Comparison of ENCODE assay signal across 8 mouse cellular contexts in genomic region chr14:14703346-14703871, GRCm38 (mm10). TPM values are rescaled to one million over a fixed set of nuclear protein-coding genes. Genes with fewer than 3 reads are reported as not detected.
A peak's percentile ranks its signal among the peaks of the same experiment; 100 is the strongest.
DNase-seq lines count a peak whose midpoint lies in the region; ATAC-seq and TF ChIP-seq lines count a peak whose summit lies in the region.

No protein-coding gene starts in this region.

- intact Hi-C loops in gastrocnemius, postnatal 14 days (cut with DNase I; ENCODE audit: low total_unique reads) = no loop called here

- H3K27ac ChIP-seq in thymus, adult 2 months (ENCODE audit: control insufficient read depth, insufficient read depth, low read length) = no peak overlapping the region
- peak overlapping the region; percentile 80 for H3K27ac ChIP-seq in cortical plate, adult 2 months (ENCODE audit: insufficient read depth, low read length)
- H3K27ac ChIP-seq in limb, embryonic 14.5 days (replicated peaks; ENCODE audit: low read depth, low read length) = peak overlapping the region; percentile 97
- H3K27ac ChIP-seq in midbrain, embryonic 14.5 days (replicated peaks; ENCODE audit: low read depth, low read length) = peak overlapping the region; percentile 99
- peak overlapping the region; percentile 94 for H3K27ac ChIP-seq in testis, adult 2 months (ENCODE audit: control insufficient read depth, insufficient read depth, low read depth, low read length)

- peak overlapping the region; percentile 46 for H3K4me2 ChIP-seq in limb, embryonic 14.5 days (replicated peaks; ENCODE audit: low read depth, low read length, severe bottlenecking)
- peak overlapping the region; percentile 68 for H3K4me2 ChIP-seq in midbrain, embryonic 14.5 days (ENCODE audit: low read length)

- ATAC-seq in limb, embryonic 14.5 days (ENCODE audit: low FRiP score, low read depth) = peak; percentile 36
- ATAC-seq in midbrain, embryonic 14.5 days (ENCODE audit: low FRiP score, low TSS enrichment) = peak; percentile 33; the same call in 1 of the 2 replicates

- TF ChIP-seq CTCF in thymus, adult 2 months (IDR thresholded peaks at IDR 0.05; ENCODE audit: borderline replicate concordance, control insufficient read depth, extremely low read depth, insufficient read depth, low read length, poor library complexity) = no peak
- TF ChIP-seq CTCF in cortical plate, adult 2 months (IDR thresholded peaks at IDR 0.05; ENCODE audit: extremely low read depth, insufficient read depth, low read length) = no peak
- TF ChIP-seq CTCF in testis, adult 2 months (IDR thresholded peaks at IDR 0.05; ENCODE audit: control insufficient read depth, insufficient read depth, insufficient replicate concordance, low read depth, low read length) = no peak

- TF ChIP-seq POLR2A in thymus, adult 2 months (IDR thresholded peaks at IDR 0.05; ENCODE audit: control insufficient read depth, extremely low read depth, insufficient read depth, low read length, poor library complexity) = no peak
- TF ChIP-seq POLR2A in cortical plate, adult 2 months (IDR thresholded peaks at IDR 0.05; ENCODE audit: extremely low read depth, insufficient read depth, low read length) = no peak
- 0 out of 2 replicates have a peak, but pooled peaks have one; percentile 35 for TF ChIP-seq POLR2A in limb, embryonic 14.5 days (IDR thresholded peaks at IDR 0.05; ENCODE audit: borderline replicate concordance, extremely low read depth, insufficient read depth, insufficient read length)
- TF ChIP-seq POLR2A in testis, adult 2 months (IDR thresholded peaks at IDR 0.05; ENCODE audit: control insufficient read depth, low read depth, low read length) = peak; percentile 6; the same call in 1 of the 2 replicates

- peak overlapping the region; percentile 98 for H3K9ac ChIP-seq in limb, embryonic 14.5 days (ENCODE audit: low read depth, low read length, severe bottlenecking)
- peak overlapping the region; percentile 97 for H3K9ac ChIP-seq in midbrain, embryonic 14.5 days (replicated peaks; ENCODE audit: low read length)

- no peaks in the 10 kb centered on the region for H3K27me3 ChIP-seq in thymus, adult 2 months (ENCODE audit: control insufficient read depth, insufficient read depth, low read length)
- no peaks in the 10 kb centered on the region for H3K27me3 ChIP-seq in limb, embryonic 14.5 days (ENCODE audit: control insufficient read depth, insufficient read depth, low read length)
- H3K27me3 ChIP-seq in midbrain, embryonic 14.5 days (ENCODE audit: control insufficient read depth, insufficient read depth, low read length) = no peaks in the 10 kb centered on the region
- H3K27me3 ChIP-seq in testis, adult 2 months (ENCODE audit: control insufficient read depth, insufficient read depth, low read length) = no peaks in the 10 kb centered on the region

- peak overlapping the region; percentile 71 for H3K4me3 ChIP-seq in thymus, adult 2 months (ENCODE audit: control insufficient read depth, insufficient read depth, low read length)
- peak overlapping the region; percentile 72 for H3K4me3 ChIP-seq in cortical plate, adult 2 months (ENCODE audit: insufficient read depth, low read length)
- peak overlapping the region; percentile 81 for H3K4me3 ChIP-seq in limb, embryonic 14.5 days (replicated peaks; ENCODE audit: low read length)
- H3K4me3 ChIP-seq in midbrain, embryonic 14.5 days (replicated peaks; ENCODE audit: low read depth, low read length) = peak overlapping the region; percentile 92
- H3K4me3 ChIP-seq in testis, adult 2 months (ENCODE audit: control insufficient read depth, low read depth, low read length) = peak overlapping the region; percentile 97

- H3K4me1 ChIP-seq in thymus, adult 2 months (replicated peaks; ENCODE audit: control insufficient read depth, insufficient read depth, low read length) = no peaks in the 10 kb centered on the region
- peaks cover 2% of the 10 kb centered on the region; the same call in 1 of the 2 replicates for H3K4me1 ChIP-seq in cortical plate, adult 2 months (ENCODE audit: control insufficient read depth, insufficient read depth, low read length)
- peaks cover 9% of the 10 kb centered on the region for H3K4me1 ChIP-seq in limb, embryonic 14.5 days (ENCODE audit: control insufficient read depth, insufficient read depth, low read length)
- peaks cover 23% of the 10 kb centered on the region for H3K4me1 ChIP-seq in midbrain, embryonic 14.5 days (ENCODE audit: control insufficient read depth, insufficient read depth, low read length)
- H3K4me1 ChIP-seq in testis, adult 2 months (ENCODE audit: control insufficient read depth, insufficient read depth, low read length) = peaks cover 2% of the 10 kb centered on the region

- no peak for DNase-seq in thymus, adult 2 months
- DNase-seq in thymus, postnatal 25 days = no peak
- DNase-seq in gastrocnemius, postnatal 14 days = peak; percentile 62
- DNase-seq in kidney, adult 11 months = peak; percentile 35
- DNase-seq in limb, embryonic 14.5 days (ENCODE audit: low spot score) = peak; percentile 48
- DNase-seq in midbrain, embryonic 14.5 days = peak; percentile 75

- no peaks in the 10 kb centered on the region for H3K9me3 ChIP-seq in limb, embryonic 14.5 days (ENCODE audit: control insufficient read depth, low read length)
- H3K9me3 ChIP-seq in midbrain, embryonic 14.5 days (ENCODE audit: control insufficient read depth, low read length) = no peaks in the 10 kb centered on the region

- under 1% methylated on average over 57 of the region's 60 CpGs for WGBS in thymus, adult 2 months
- WGBS in limb, embryonic 14.5 days = under 1% methylated on average over 24 of the region's 60 CpGs
- under 1% methylated on average over 53 of the region's 60 CpGs for WGBS in midbrain, embryonic 14.5 days

- H3K36me3 ChIP-seq in thymus, adult 2 months (ENCODE audit: control insufficient read depth, insufficient read depth, low read length) = no peaks in the 10 kb centered on the region
- H3K36me3 ChIP-seq in limb, embryonic 14.5 days (ENCODE audit: control insufficient read depth, insufficient read depth, low read length) = peaks cover under 1% of the 10 kb centered on the region; the same call in 1 of the 2 replicates
- H3K36me3 ChIP-seq in midbrain, embryonic 14.5 days (ENCODE audit: control insufficient read depth, insufficient read depth, low read length) = no peaks in the 10 kb centered on the region
- H3K36me3 ChIP-seq in testis, adult 2 months (ENCODE audit: control insufficient read depth, insufficient read depth, low read length) = no peaks in the 10 kb centered on the region

RNA-seq across cellular contexts. Expression of gene Slc4a7, which starts 1.3 kb away (rescaled TPM):
- 5.5 and 6.4 TPM in 2 replicates for polyA plus RNA-seq in thymus, adult 2 months (2012; rRNA removed)
- 9.6 and 10.2 TPM in 2 replicates for polyA plus RNA-seq in cortical plate, adult 2 months (2012; rRNA removed)
- total RNA-seq in gastrocnemius, postnatal 14 days (2021) = 10 to 100 TPM in 1 of 2 experiments, 1 to 10 TPM in 1; 9.7 to 10.9 TPM
- polyA plus RNA-seq in limb, embryonic 14.5 days (2012; rRNA removed) = 13.8 and 16.0 TPM in 2 replicates
- polyA plus RNA-seq in limb, embryonic 14.5 days (2014; fragmentation: Nextera tagmentation; extraction: Ambion mirVana) = 11.7 and 14.5 TPM in 2 replicates
- polyA plus RNA-seq in midbrain, embryonic 14.5 days (2014; fragmentation: Nextera tagmentation; extraction: Ambion mirVana) = 29.6 and 32.9 TPM in 2 replicates
- polyA plus RNA-seq in testis, adult 2 months (2012; rRNA removed) = 14.9 and 18.7 TPM in 2 replicates

Comparison
In these comparisons a context has a peak if more than half of its experiments do, and no peak if none do; other contexts are left out.
1. DNase-seq: peak in gastrocnemius, postnatal 14 days (single experiment), kidney, adult 11 months (single experiment), limb, embryonic 14.5 days (single experiment) and midbrain, embryonic 14.5 days (single experiment); none in thymus, adult 2 months (single experiment) and thymus, postnatal 25 days (single experiment).
2. POLR2A ChIP-seq: peak in limb, embryonic 14.5 days (single experiment) and testis, adult 2 months (single experiment); none in thymus, adult 2 months (single experiment) and cortical plate, adult 2 months (single experiment).
3. Peak in every context shown above with its lines, with median percentiles within 50 percentile points of each other: H3K4me3 ChIP-seq.